ENCODE assay signal across 9 mouse cellular contexts in genomic region chr1:139340178-139340859, GRCm38 (mm10). TPM values are rescaled to one million over a fixed set of nuclear protein-coding genes. Genes with fewer than 3 reads are reported as not detected.
A peak's percentile ranks its signal among the peaks of the same experiment; 100 is the strongest.
DNase-seq lines count a peak whose midpoint lies in the region; ATAC-seq and TF ChIP-seq lines count a peak whose summit lies in the region.
"Had no signal": no experiment of that assay in that cellular context is flagged by ENCODE, and none has a peak within 500 bp of the region (broad histone marks: within the 10 kb centered on the region; RNA-seq: fewer than 3 reads in every experiment).

No protein-coding gene starts in this region.

- no peak for DNase-seq in limb, embryonic 10.5 days (ENCODE audit: low spot score)
- peak; percentile 80 for DNase-seq in brain, embryonic 14.5 days (ENCODE audit: low read depth)
- peak; percentile 74 for DNase-seq in hindbrain, embryonic 14.5 days (ENCODE audit: low spot score)
- peak; percentile 23 for DNase-seq in retina, adult 2 months (ENCODE audit: low read depth, low spot score)
- no peak for DNase-seq in thymus, adult 2 months
- DNase-seq in left cerebral cortex, adult 18-20 months (ENCODE audit: low spot score in 2 of 2): no peak
- no peak for DNase-seq in cerebellum, postnatal 25 days

- H3K27me3 ChIP-seq in limb, embryonic 13.5 days: no peaks in the 10 kb centered on the region
- no peaks in the 10 kb centered on the region for H3K27me3 ChIP-seq in limb, embryonic 10.5 days (ENCODE audit: low read depth, poor library complexity, severe bottlenecking)
- H3K27me3 ChIP-seq in hindbrain, embryonic 14.5 days (ENCODE audit: control insufficient read depth, insufficient read depth, low read length): no peaks in the 10 kb centered on the region
- no peaks in the 10 kb centered on the region for H3K27me3 ChIP-seq in thymus, adult 2 months (ENCODE audit: control insufficient read depth, insufficient read depth, low read length)
- H3K27me3 ChIP-seq: embryonic facial prominence, embryonic 12.5 days had no signal

- TF ChIP-seq CTCF in brain, embryonic 14.5 days (IDR thresholded peaks at IDR 0.05; ENCODE audit: borderline replicate concordance, extremely low read depth, insufficient read depth, insufficient read length): peak; percentile 31; the same call in 1 of the 2 replicates
- no peak for TF ChIP-seq CTCF in thymus, adult 2 months (IDR thresholded peaks at IDR 0.05; ENCODE audit: borderline replicate concordance, control insufficient read depth, extremely low read depth, insufficient read depth, low read length, poor library complexity)

- ATAC-seq in limb, embryonic 13.5 days (ENCODE audit: low FRiP score, low read depth): peak; percentile 73; the same call in 1 of the 2 replicates
- peak; percentile 65; the same call in 1 of the 2 replicates for ATAC-seq in hindbrain, embryonic 14.5 days (ENCODE audit: low FRiP score)

- no peak for TF ChIP-seq POLR2A in brain, embryonic 14.5 days (IDR thresholded peaks at IDR 0.05; ENCODE audit: borderline replicate concordance, extremely low read depth, insufficient read depth, insufficient read length, poor library complexity, severe bottlenecking)
- TF ChIP-seq POLR2A in thymus, adult 2 months (IDR thresholded peaks at IDR 0.05; ENCODE audit: control insufficient read depth, extremely low read depth, insufficient read depth, low read length, poor library complexity): no peak

- H3K36me3 ChIP-seq in limb, embryonic 13.5 days: no peaks in the 10 kb centered on the region
- no peaks in the 10 kb centered on the region for H3K36me3 ChIP-seq in limb, embryonic 10.5 days
- no peaks in the 10 kb centered on the region for H3K36me3 ChIP-seq in hindbrain, embryonic 14.5 days (replicated peaks; ENCODE audit: control insufficient read depth, insufficient read depth)
- H3K36me3 ChIP-seq in thymus, adult 2 months (ENCODE audit: control insufficient read depth, insufficient read depth, low read length): no peaks in the 10 kb centered on the region
- H3K36me3 ChIP-seq: embryonic facial prominence, embryonic 12.5 days had no signal

- WGBS in limb, embryonic 13.5 days: 4% methylated on average over 1 of the region's 2 CpGs
- 4% methylated on average over 1 of the region's 2 CpGs for WGBS in limb, embryonic 10.5 days
- WGBS in hindbrain, embryonic 14.5 days: 5% methylated on average over 1 of the region's 2 CpGs
- 5% methylated on average over 1 of the region's 2 CpGs for WGBS in thymus, adult 2 months

- no peaks in the 10 kb centered on the region for H3K9me3 ChIP-seq in limb, embryonic 13.5 days
- H3K9me3 ChIP-seq in limb, embryonic 10.5 days (replicated peaks): no peaks in the 10 kb centered on the region
- H3K9me3 ChIP-seq in hindbrain, embryonic 14.5 days (ENCODE audit: control insufficient read depth, low read length): no peaks in the 10 kb centered on the region
- H3K9me3 ChIP-seq: embryonic facial prominence, embryonic 12.5 days had no signal

- H3K4me1 ChIP-seq in limb, embryonic 13.5 days: no peaks in the 10 kb centered on the region
- no peaks in the 10 kb centered on the region for H3K4me1 ChIP-seq in limb, embryonic 10.5 days
- H3K4me1 ChIP-seq in hindbrain, embryonic 14.5 days (replicated peaks; ENCODE audit: control insufficient read depth, insufficient read depth, low read length): no peaks in the 10 kb centered on the region
- H3K4me1 ChIP-seq in thymus, adult 2 months (replicated peaks; ENCODE audit: control insufficient read depth, insufficient read depth, low read length): no peaks in the 10 kb centered on the region
- H3K4me1 ChIP-seq: embryonic facial prominence, embryonic 12.5 days had no signal

- H3K4me2 ChIP-seq in limb, embryonic 13.5 days (replicated peaks): no peak overlapping the region
- no peak overlapping the region for H3K4me2 ChIP-seq in hindbrain, embryonic 14.5 days (replicated peaks)
- H3K4me2 ChIP-seq: embryonic facial prominence, embryonic 12.5 days had no signal

- H3K4me3 ChIP-seq in limb, embryonic 13.5 days: no peak overlapping the region
- no peak overlapping the region for H3K4me3 ChIP-seq in limb, embryonic 10.5 days
- no peak overlapping the region for H3K4me3 ChIP-seq in hindbrain, embryonic 14.5 days (replicated peaks; ENCODE audit: low read length)
- no peak overlapping the region for H3K4me3 ChIP-seq in thymus, adult 2 months (ENCODE audit: control insufficient read depth, insufficient read depth, low read length)
- H3K4me3 ChIP-seq: embryonic facial prominence, embryonic 12.5 days had no signal

- no peak overlapping the region for H3K9ac ChIP-seq in limb, embryonic 13.5 days
- no peak overlapping the region for H3K9ac ChIP-seq in hindbrain, embryonic 14.5 days
- H3K9ac ChIP-seq: embryonic facial prominence, embryonic 12.5 days had no signal

- H3K27ac ChIP-seq in limb, embryonic 13.5 days: no peak overlapping the region
- H3K27ac ChIP-seq in limb, embryonic 10.5 days: no peak overlapping the region
- no peak overlapping the region for H3K27ac ChIP-seq in hindbrain, embryonic 14.5 days
- H3K27ac ChIP-seq in thymus, adult 2 months (ENCODE audit: control insufficient read depth, insufficient read depth, low read length): no peak overlapping the region
- H3K27ac ChIP-seq: embryonic facial prominence, embryonic 12.5 days had no signal

RNA-seq across cellular contexts. Expression of gene Crb1, which starts 36.6 kb away (rescaled TPM):
- polyA plus RNA-seq in limb, embryonic 13.5 days (2015; fragmentation: Nextera tagmentation; extraction: Ambion mirVana): 0.08 TPM in 1 of 2 replicates, not detected in the other
- 0.44 and 0.46 TPM in 2 replicates for polyA plus RNA-seq in limb, embryonic 10.5 days (2016; fragmentation: Nextera tagmentation; extraction: Ambion mirVana)
- 3.7 and 4.4 TPM in 2 replicates for polyA plus RNA-seq in brain, embryonic 14.5 days (2012; rRNA removed)
- polyA plus RNA-seq in hindbrain, embryonic 14.5 days (2014; fragmentation: Nextera tagmentation; extraction: Ambion mirVana): 1.2 and 2.0 TPM in 2 replicates
- polyA plus RNA-seq in thymus, adult 2 months (2012; rRNA removed): 0.03 TPM in 1 of 2 replicates, not detected in the other
- total RNA-seq in left cerebral cortex, adult 18-20 months (2021): 1 to 10 TPM in 1 of 2 experiments, under 1 TPM in 1; 0.86 to 1.0 TPM

Comparison
In these comparisons a context has a peak if more than half of its experiments do, and no peak if none do; other contexts are left out.
1. DNase-seq: peak in brain, embryonic 14.5 days (single experiment), hindbrain, embryonic 14.5 days (single experiment) and retina, adult 2 months (single experiment); none in limb, embryonic 10.5 days (single experiment), thymus, adult 2 months (single experiment), left cerebral cortex, adult 18-20 months (0 of 2) and cerebellum, postnatal 25 days (0 of 2).